Mouse (Mus musculus) forebrain, embryonic 10.5 days (tissue): ENCODE data around the gene D17Wsu92e. TPM values are rescaled to one million over a fixed set of nuclear protein-coding genes. Genes with fewer than 3 reads are reported as not detected.

Experiments
- DNase-seq: peaks from one replicate; pipeline ENCODE4 v3.0.0-alpha.2; 2017; ENCODE audit warnings: low spot score; ENCODE audit errors: extremely low spot score
- H3K27ac ChIP-seq: fragments of 300-500 bp; sonication (generic); 2 replicates; pipeline ENCODE4 v1.5.1; 2016; ENCODE audit warnings: mild to moderate bottlenecking
- H3K27me3 ChIP-seq: fragments of 300-500 bp; sonication (generic); 2 replicates; pipeline ENCODE4 v1.6.1; 2016; ENCODE audit warnings: mild to moderate bottlenecking; ENCODE audit not compliant: poor library complexity, severe bottlenecking
- H3K36me3 ChIP-seq: fragments of 300-500 bp; sonication (generic); replicated peaks from 2 replicates; pipeline ENCODE4 v1.6.1; 2016; ENCODE audit warnings: mild to moderate bottlenecking, moderate library complexity
- H3K4me1 ChIP-seq: fragments of 300-500 bp; sonication (generic); 2 replicates; pipeline ENCODE4 v1.6.1; 2016
- H3K4me3 ChIP-seq: fragments of 300-500 bp; sonication (generic); 2 replicates; pipeline ENCODE4 v1.5.1; 2016; ENCODE audit warnings: mild to moderate bottlenecking, moderate library complexity
- H3K9me3 ChIP-seq: fragments of 300-500 bp; sonication (generic); 2 replicates; pipeline ENCODE4 v1.6.1; 2016; ENCODE audit warnings: mild to moderate bottlenecking, moderate library complexity
- WGBS: fragments of 180-500 bp; shearing (Covaris S2); methylation state at CpG from one replicate; pipeline ENCODE4 v1.1.7; 2016; 5-methylcytosine and 5-hydroxymethylcytosine counted together
- polyA plus RNA-seq: library from polyadenylated mRNA; unstranded; fragments of >200 nt; fragmentation: Nextera tagmentation; extraction: Ambion mirVana; gene quantifications from 2 replicates; pipeline ENCODE4 v1.2.1, GENCODE M21; 2016

Gene D17Wsu92e
- polyA plus RNA-seq, 1 experiment from 2014 or later: 12.4 TPM

- Histone ChIP-seq H3K4me3 (no peak overlapping the region), H3K36me3 (peaks cover 16% of the 10 kb centered on the region), H3K27me3 (no peaks in the 10 kb centered on the region), H3K9me3 (no peaks in the 10 kb centered on the region), H3K27ac (peak overlapping the region; percentile 79), H3K4me1 (peaks cover 45% of the 10 kb centered on the region)
- WGBS: 84% methylated on average over 6 of the region's 6 CpGs
- DNase-seq: no peak
Measured at GRCm38 (mm10) chr17:27796780-27797179, 23.7 kb downstream of the D17Wsu92e start.

- no peak overlapping the region for H3K4me3 ChIP-seq
- no peak overlapping the region for H3K27ac ChIP-seq
- 90% methylated on average over 6 of the region's 6 CpGs for WGBS
- no peaks in the 10 kb centered on the region for H3K27me3 ChIP-seq
- peaks cover 20% of the 10 kb centered on the region for H3K4me1 ChIP-seq
- H3K9me3 ChIP-seq: no peaks in the 10 kb centered on the region
- peaks cover 32% of the 10 kb centered on the region for H3K36me3 ChIP-seq
- DNase-seq: no peak
Measured at GRCm38 (mm10) chr17:27793144-27793543, 27.3 kb downstream of the D17Wsu92e start.

- Histone ChIP-seq H3K27me3 (no peaks in the 10 kb centered on the region), H3K4me1 (peaks cover 13% of the 10 kb centered on the region), H3K36me3 (peaks cover 32% of the 10 kb centered on the region), H3K27ac (no peak overlapping the region), H3K4me3 (no peak overlapping the region), H3K9me3 (no peaks in the 10 kb centered on the region)
- no peak for DNase-seq
- 92% methylated on average over 4 of the region's 4 CpGs for WGBS
Measured at GRCm38 (mm10) chr17:27792516-27792915, 27.9 kb downstream of the D17Wsu92e start.

DNA sequence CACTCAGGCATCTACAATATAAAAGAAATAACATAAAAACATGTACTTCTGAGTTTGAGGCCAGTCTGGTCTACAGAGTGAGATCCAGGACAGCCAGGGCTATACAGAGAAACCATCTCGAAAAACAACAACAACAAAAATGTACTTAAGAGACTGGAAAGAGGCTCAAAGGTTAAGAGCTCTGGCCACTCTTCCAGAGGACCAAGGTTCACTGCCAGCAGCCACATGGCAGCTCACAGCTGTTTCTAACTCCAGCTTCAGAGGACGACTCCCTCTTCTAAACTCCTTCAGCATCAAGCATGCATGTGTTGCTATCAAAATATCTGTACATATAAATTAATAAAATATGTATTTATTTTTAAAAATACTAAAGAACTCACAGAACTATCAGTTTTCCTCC, 28.9 kb downstream of the D17Wsu92e start:
- Histone ChIP-seq H3K4me3 (no peak overlapping the region), H3K4me1 (peaks cover 4% of the 10 kb centered on the region), H3K36me3 (peaks cover 32% of the 10 kb centered on the region), H3K27me3 (no peaks in the 10 kb centered on the region), H3K9me3 (no peaks in the 10 kb centered on the region), H3K27ac (no peak overlapping the region)
- WGBS: 85% methylated on average over 2 of the region's 2 CpGs
- no peak for DNase-seq

DNA sequence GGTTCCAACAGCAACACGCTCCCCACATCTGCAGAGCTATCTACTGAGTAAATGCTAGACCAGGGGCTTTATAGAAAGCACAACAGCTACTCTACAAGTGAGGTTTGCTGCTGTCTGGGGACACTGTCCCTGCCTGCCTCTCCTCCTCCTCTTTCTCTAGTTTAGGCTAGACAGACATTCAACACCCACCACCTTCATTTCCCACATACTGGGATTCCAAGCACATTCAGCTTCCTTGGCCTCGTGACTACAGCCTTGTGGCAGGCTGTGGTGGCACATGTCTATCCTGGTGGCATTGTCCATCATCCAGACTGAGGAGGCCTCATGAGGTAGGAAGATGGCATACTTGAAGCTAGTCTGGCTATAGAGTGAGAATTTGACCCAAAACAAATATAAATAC, 29.5 kb downstream of the D17Wsu92e start:
- DNase-seq: no peak
- 96% methylated on average over 2 of the region's 2 CpGs for WGBS
- H3K36me3 ChIP-seq: peaks cover 36% of the 10 kb centered on the region

DNA sequence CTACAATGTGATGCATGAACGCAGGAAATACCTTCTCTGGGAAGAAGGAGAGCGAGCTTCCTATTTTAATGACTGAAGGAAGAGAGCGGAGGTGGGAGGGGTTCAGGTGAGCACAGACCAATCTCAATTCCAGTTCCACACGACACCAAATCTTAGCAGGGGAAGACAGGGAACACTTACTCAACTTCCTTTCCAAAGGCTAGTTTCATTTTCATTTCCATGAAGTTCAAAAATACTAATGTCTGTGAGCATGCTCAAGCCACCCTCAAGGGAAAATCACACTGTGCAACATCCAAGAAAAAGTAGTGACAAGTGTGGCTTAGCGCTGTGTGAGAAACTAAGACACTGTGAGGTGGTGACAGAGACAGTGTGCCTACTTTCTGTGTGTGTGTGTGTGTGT, 30.4 kb downstream of the D17Wsu92e start:
- H3K36me3 ChIP-seq: peaks cover 46% of the 10 kb centered on the region
- H3K27me3 ChIP-seq: no peaks in the 10 kb centered on the region
- H3K9me3 ChIP-seq: no peaks in the 10 kb centered on the region
- WGBS: 92% methylated on average over 5 of the region's 5 CpGs
- DNase-seq: no peak
- no peak overlapping the region for H3K4me3 ChIP-seq
- H3K27ac ChIP-seq: no peak overlapping the region
- H3K4me1 ChIP-seq: no peaks in the 10 kb centered on the region

More for the DNA sequence above, 29.5 kb downstream of the D17Wsu92e start:
- Histone ChIP-seq H3K27ac (no peak overlapping the region), H3K4me1 (no peaks in the 10 kb centered on the region), H3K4me3 (no peak overlapping the region), H3K9me3 (no peaks in the 10 kb centered on the region), H3K27me3 (no peaks in the 10 kb centered on the region)

DNA sequence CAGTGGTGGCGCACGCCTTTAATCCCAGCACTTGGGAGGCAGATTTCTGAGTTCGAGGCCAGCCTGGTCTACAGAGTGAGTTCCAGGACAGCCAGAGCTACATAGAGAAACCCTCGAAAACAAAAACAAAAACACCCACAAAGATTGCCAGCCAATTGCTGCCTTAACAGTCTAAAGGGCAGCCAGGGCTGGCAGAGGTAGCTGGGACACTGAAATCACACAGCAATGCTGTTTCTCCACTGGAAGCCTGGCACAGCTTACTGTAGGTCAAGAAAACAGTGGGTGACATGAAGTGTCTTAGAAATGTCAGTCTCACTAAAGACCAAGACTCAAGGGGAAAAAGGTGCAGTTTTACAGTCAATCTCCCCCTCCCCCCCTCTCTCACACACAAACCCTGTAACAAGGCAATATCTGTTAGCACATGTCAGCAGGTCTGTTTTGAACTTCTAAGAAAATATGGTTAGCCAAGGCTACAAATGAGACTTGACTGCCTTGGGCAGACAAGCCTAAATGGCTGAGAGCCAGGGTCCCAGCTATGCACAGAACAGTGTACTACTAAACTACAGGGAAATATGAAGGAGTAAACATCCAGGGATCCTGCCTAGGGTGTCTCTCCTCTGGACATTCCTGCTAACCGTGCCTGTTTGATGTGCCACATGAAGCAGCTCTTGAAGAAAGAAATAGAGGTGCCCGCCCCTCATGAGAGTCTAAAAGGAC, 31.8 kb downstream of the D17Wsu92e start:
- Histone ChIP-seq H3K4me3 (no peak overlapping the region), H3K27me3 (no peaks in the 10 kb centered on the region), H3K9me3 (no peaks in the 10 kb centered on the region), H3K27ac (no peak overlapping the region), H3K4me1 (no peaks in the 10 kb centered on the region), H3K36me3 (peaks cover 54% of the 10 kb centered on the region)
- DNase-seq: no peak
- WGBS: 91% methylated on average over 6 of the region's 6 CpGs

- H3K27ac ChIP-seq: no peak overlapping the region
- no peaks in the 10 kb centered on the region for H3K9me3 ChIP-seq
- H3K4me1 ChIP-seq: peaks cover 6% of the 10 kb centered on the region
- DNase-seq: no peak
- no peaks in the 10 kb centered on the region for H3K27me3 ChIP-seq
- no peak overlapping the region for H3K4me3 ChIP-seq
- peaks cover 47% of the 10 kb centered on the region for H3K36me3 ChIP-seq
- 81% methylated on average over 4 of the region's 4 CpGs for WGBS
Measured at GRCm38 (mm10) chr17:27783567-27783966, 36.9 kb downstream of the D17Wsu92e start.

- no peak for DNase-seq
- H3K9me3 ChIP-seq: no peaks in the 10 kb centered on the region
- H3K27me3 ChIP-seq: no peaks in the 10 kb centered on the region
- H3K4me3 ChIP-seq: no peak overlapping the region
- H3K36me3 ChIP-seq: peaks cover 55% of the 10 kb centered on the region
- no peak overlapping the region for H3K27ac ChIP-seq
- WGBS: 88% methylated on average over 5 of the region's 5 CpGs
- peaks cover 6% of the 10 kb centered on the region for H3K4me1 ChIP-seq
Measured at GRCm38 (mm10) chr17:27781059-27781687, 39.3 kb downstream of the D17Wsu92e start.

DNA sequence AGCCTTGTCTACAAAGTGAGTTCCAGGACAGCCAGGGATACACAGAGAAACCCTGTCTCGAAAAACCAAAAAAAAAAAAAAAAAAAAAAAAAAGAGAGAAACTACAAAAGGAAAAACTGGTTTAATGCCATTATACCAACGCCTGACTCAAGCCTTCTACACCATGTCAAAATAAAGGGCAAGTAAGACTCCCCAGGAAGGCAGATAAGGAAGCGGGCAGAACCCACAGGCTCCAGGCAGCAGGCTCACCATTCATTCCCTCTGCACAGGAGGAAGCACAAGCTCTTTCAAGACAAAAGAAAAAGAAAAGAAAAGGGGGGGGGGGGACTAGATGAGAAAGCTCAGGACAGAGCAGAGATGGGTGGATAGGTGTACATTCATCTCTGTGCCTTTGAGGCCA, 40.7 kb downstream of the D17Wsu92e start:
- H3K4me1 ChIP-seq: peaks cover 6% of the 10 kb centered on the region
- no peaks in the 10 kb centered on the region for H3K9me3 ChIP-seq
- H3K27ac ChIP-seq: no peak overlapping the region
- H3K36me3 ChIP-seq: peaks cover 54% of the 10 kb centered on the region
- no peak overlapping the region for H3K4me3 ChIP-seq
- H3K27me3 ChIP-seq: no peaks in the 10 kb centered on the region
- 64% methylated on average over 3 of the region's 3 CpGs for WGBS
- no peak for DNase-seq

DNA sequence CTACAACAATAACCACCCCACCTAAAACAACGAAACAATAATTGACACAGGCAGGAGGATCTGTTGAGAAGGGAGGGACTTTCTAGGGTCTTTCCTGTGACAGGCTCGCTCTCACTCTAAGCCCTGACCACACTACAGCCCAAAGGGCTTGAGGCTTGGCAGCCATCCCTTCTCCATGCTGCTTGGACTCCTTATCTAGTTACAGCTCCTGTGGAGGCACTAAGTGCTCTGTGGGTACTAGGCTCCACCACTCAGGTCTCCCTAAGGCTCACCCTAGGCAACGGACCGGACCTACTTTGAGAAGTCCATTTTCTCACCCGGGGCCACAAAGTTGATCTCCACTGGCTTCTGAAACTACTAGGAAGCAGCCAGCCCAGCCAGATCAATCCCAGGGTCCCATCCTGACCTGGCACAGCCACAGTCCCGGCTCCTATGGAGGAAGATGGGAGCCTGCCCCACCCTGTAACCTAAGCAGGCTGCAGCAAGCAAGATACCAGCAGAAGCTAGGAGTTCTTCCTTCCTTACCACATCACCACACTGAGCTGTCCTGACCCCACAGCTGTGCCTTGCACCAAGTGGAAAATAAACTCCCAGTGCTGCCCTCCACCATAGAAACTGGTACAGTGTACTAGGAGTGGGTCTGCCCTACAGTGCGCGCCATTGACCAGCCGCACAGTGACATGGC, 41.6 kb downstream of the D17Wsu92e start:
- 92% methylated on average over 9 of the region's 9 CpGs for WGBS
- H3K9me3 ChIP-seq: no peaks in the 10 kb centered on the region
- H3K27ac ChIP-seq: no peak overlapping the region
- no peak for DNase-seq
- peaks cover 54% of the 10 kb centered on the region for H3K36me3 ChIP-seq
- no peak overlapping the region for H3K4me3 ChIP-seq
- H3K4me1 ChIP-seq: peaks cover 6% of the 10 kb centered on the region
- H3K27me3 ChIP-seq: no peaks in the 10 kb centered on the region

DNA sequence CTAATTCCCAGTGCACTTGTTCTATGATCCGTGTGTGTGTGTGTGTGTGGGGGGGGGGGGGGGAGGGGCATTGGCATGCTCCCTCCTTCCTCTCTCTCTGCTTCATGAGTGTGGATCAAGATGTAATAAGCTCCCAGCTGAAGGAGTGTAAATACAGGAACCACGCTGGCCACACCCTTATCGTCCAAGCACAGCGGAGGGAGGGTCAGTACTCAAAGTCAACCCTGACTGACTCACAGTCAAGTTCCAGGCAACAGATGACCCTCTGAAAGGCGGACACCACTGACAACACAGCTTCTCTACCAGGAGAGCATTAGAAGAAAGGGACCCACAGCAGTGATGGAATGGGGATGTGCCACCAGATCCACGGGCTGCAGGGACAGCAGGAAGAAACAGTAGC, 42.6 kb downstream of the D17Wsu92e start:
- 91% methylated on average over 6 of the region's 6 CpGs for WGBS
- no peak overlapping the region for H3K27ac ChIP-seq
- no peak overlapping the region for H3K4me3 ChIP-seq
- no peaks in the 10 kb centered on the region for H3K9me3 ChIP-seq
- no peak for DNase-seq
- peaks cover 53% of the 10 kb centered on the region for H3K36me3 ChIP-seq
- H3K27me3 ChIP-seq: no peaks in the 10 kb centered on the region
- peaks cover 6% of the 10 kb centered on the region for H3K4me1 ChIP-seq

DNA sequence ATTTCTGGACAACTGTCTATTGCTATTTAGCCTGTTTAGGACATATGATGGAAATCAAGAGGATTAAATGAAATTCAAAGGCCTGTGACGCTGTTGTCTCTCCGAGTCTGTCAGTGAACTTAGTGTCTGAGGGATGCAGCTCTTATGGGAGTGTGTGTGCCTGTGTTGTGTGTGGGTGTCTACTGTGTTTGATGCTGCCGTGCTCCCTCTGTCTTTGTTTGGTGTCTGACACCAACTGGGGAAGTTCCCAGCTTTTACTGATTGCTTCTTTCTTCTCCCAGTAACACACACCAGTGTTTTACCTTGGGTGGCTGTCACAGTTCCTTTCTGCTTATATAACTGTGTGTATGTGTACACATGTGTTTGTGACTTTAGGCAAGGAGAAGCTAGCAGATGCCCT, 46.2 kb downstream of the D17Wsu92e start:
- H3K27me3 ChIP-seq: no peaks in the 10 kb centered on the region
- H3K27ac ChIP-seq: no peak overlapping the region
- 87% methylated on average over 3 of the region's 3 CpGs for WGBS
- peaks cover 66% of the 10 kb centered on the region for H3K36me3 ChIP-seq
- no peak for DNase-seq
- H3K4me3 ChIP-seq: no peak overlapping the region
- H3K4me1 ChIP-seq: no peaks in the 10 kb centered on the region
- no peaks in the 10 kb centered on the region for H3K9me3 ChIP-seq
